Mouse (Mus musculus) c-Kit-positive CD71-negative TER-119-negative erythroid progenitor cells, embryonic 14.5 days (primary cell): ENCODE data around the gene Abcb9.

Source experiments
- DNase-seq: peaks from one replicate; pipeline ENCODE4 v3.0.0-alpha.2; 2013; ENCODE audit warnings: low read depth

The Abcb9 gene

GRCm38 (mm10) chr5:124013747-124014146 is 81.9 kb downstream of the Abcb9 start:
- DNase-seq: no peak

GRCm38 (mm10) chr5:124012885-124013284 is 82.7 kb downstream of the Abcb9 start:
- DNase-seq: no peak

GRCm38 (mm10) chr5:124011927-124012326 is 83.7 kb downstream of the Abcb9 start:
- no peak for DNase-seq
